Mouse (Mus musculus) myocyte (in vitro differentiated cells): ENCODE measurements around the gene Cmklr1. TPM values are rescaled to one million over a fixed set of nuclear protein-coding genes. Genes with fewer than 3 reads are reported as not detected.

Experiments used
- H3K27me3 ChIP-seq: one replicate; pipeline ENCODE4 v1.6.1; 2011; ENCODE audit not compliant: control insufficient read depth, insufficient read depth, insufficient read length
- H3K36me3 ChIP-seq: one replicate; pipeline ENCODE4 v1.6.1; 2011; ENCODE audit not compliant: control insufficient read depth, insufficient read depth
- H3K4me2 ChIP-seq: one replicate; pipeline ENCODE4 v1.6.1; 2011; ENCODE audit warnings: low read depth, control low read depth
- H3K4me3 ChIP-seq: one replicate; pipeline ENCODE4 v1.5.1; 2011; ENCODE audit warnings: mild to moderate bottlenecking, control low read depth, moderate library complexity
- H3K79me2 ChIP-seq: one replicate; pipeline ENCODE4 v1.6.1; 2011; ENCODE audit not compliant: control insufficient read depth, insufficient read depth
- H3ac ChIP-seq: one replicate; pipeline ENCODE4 v1.6.1; 2011; ENCODE audit not compliant: control insufficient read depth, insufficient read length
- CEBPB ChIP-seq: IDR thresholded peaks from 2 replicates; pipeline ENCODE4 v1.6.1; 2011; ENCODE audit warnings: mild to moderate bottlenecking, moderate library complexity; ENCODE audit not compliant: poor library complexity, insufficient read depth, severe bottlenecking
- E2F4 ChIP-seq: IDR thresholded peaks from one replicate; pipeline ENCODE4 v1.6.1; 2011; ENCODE audit warnings: mild to moderate bottlenecking, control low read depth, moderate library complexity; ENCODE audit not compliant: insufficient read depth
- MAX ChIP-seq: IDR thresholded peaks from one replicate; pipeline ENCODE4 v1.6.1; 2011; ENCODE audit warnings: low read depth, mild to moderate bottlenecking, control low read depth
- MYOD1 ChIP-seq, 3 experiments: IDR thresholded peaks; one replicate each; pipeline ENCODE4 v1.6.1; 2011; ENCODE audit warnings: control low read depth in 2 of 3, low read depth in 2 of 3, mild to moderate bottlenecking in 2 of 3, moderate library complexity in 1 of 3; ENCODE audit not compliant: insufficient read length in 2 of 3, control insufficient read depth in 1 of 3
- MYOG ChIP-seq, 3 experiments: IDR thresholded peaks; one replicate each; pipeline ENCODE4 v1.6.1; 2011; ENCODE audit warnings: control low read depth in 2 of 3, low read depth in 2 of 3, mild to moderate bottlenecking in 2 of 3; ENCODE audit not compliant: insufficient read length in 2 of 3, control insufficient read depth in 1 of 3, insufficient read depth in 1 of 3
- POLR2A ChIP-seq: IDR thresholded peaks from one replicate; pipeline ENCODE4 v1.6.1; 2011; ENCODE audit warnings: low read depth, mild to moderate bottlenecking, control low read depth, moderate library complexity; ENCODE audit not compliant: insufficient read length
- POLR2AphosphoS2 ChIP-seq: IDR thresholded peaks from one replicate; pipeline ENCODE4 v1.6.1; 2011; ENCODE audit warnings: low read depth, control low read depth; ENCODE audit not compliant: insufficient read length
- REST ChIP-seq: IDR thresholded peaks from one replicate; pipeline ENCODE4 v1.6.1; 2011; ENCODE audit warnings: mild to moderate bottlenecking, control low read depth, moderate library complexity; ENCODE audit not compliant: insufficient read depth, insufficient read length
- SRF ChIP-seq: IDR thresholded peaks from one replicate; pipeline ENCODE4 v1.6.1; 2011; ENCODE audit warnings: low read depth; ENCODE audit not compliant: control insufficient read depth, insufficient read length
- TCF12 ChIP-seq: IDR thresholded peaks from one replicate; pipeline ENCODE4 v1.6.1; 2011; ENCODE audit warnings: mild to moderate bottlenecking, control low read depth; ENCODE audit not compliant: poor library complexity, insufficient read depth, severe bottlenecking
- TCF3 ChIP-seq: IDR thresholded peaks from one replicate; pipeline ENCODE4 v1.6.1; 2011; ENCODE audit warnings: low read depth, control low read depth; ENCODE audit not compliant: insufficient read length
- USF1 ChIP-seq: IDR thresholded peaks from one replicate; pipeline ENCODE4 v1.6.1; 2011; ENCODE audit warnings: low read depth, mild to moderate bottlenecking, control low read depth, moderate library complexity
- polyA plus RNA-seq: library from polyadenylated mRNA; unstranded; fragments of >200 nt; fragmentation: generic; extraction: Trizol; gene quantifications from one replicate; pipeline ENCODE4 v1.2.1, GENCODE M21; 2012; ENCODE audit warnings: missing spikeins

Cmklr1 gene
- polyA plus RNA-seq, 1 experiment, result 14.1 TPM

DNA sequence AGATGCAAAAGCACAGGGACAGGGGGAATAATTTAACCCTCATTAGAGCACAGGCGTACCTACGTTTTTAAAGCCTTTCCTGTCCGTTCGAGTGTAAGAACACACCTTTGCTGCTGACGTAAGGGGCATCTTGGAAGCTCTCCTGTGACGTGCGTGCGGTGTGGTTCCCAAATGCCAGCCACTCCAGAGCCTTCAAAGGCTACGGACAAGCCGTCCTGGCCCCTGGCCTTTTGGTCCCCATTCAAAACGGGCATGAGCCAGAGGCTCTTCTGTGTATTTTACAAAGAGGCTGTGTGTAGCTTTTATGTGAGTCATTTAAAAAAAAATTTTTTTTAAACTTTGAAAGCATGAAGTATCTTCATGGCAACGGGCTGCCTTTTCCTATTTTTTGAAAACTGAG is 4.6 kb upstream of the Cmklr1 start:
- H3K4me2 ChIP-seq, result no peak overlapping the region
- TF ChIP-seq CEBPB (no peak), MAX (no peak), MYOD1 (IDR thresholded peaks at IDR 0.05; ENCODE audit: control insufficient read depth in 1 of 3, insufficient read length in 2 of 3, low read depth in 2 of 3) (no peak), POLR2AphosphoS2 (no peak), MYOG (IDR thresholded peaks at IDR 0.05; ENCODE audit: control insufficient read depth in 1 of 3, insufficient read depth in 1 of 3, insufficient read length in 2 of 3, low read depth in 2 of 3) (no peak), POLR2A (no peak), REST (no peak), USF1 (no peak)
- no peaks in the 10 kb centered on the region for H3K36me3 ChIP-seq

DNA sequence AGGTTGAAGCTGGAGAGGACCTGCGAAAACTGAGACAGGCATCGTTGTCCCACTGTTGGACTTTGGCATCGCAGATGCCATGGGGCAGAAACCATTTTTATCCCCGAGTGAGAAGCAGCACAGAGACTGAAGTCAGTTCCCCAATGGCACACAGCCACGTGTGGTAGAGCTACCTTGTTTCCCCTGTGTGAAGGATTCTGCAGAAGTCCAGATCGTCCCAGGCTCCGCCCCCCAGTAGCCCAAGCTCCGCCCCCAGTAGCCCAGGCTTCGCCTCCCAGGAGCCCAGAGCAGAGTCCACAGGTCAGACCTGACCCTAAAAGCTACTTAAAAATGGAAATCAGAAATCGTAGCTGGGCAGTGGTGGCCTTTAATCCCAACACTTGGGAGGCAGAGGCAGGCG is 4.0 kb upstream of the Cmklr1 start:
- TF ChIP-seq MYOG (IDR thresholded peaks at IDR 0.05; ENCODE audit: control insufficient read depth in 1 of 3, insufficient read depth in 1 of 3, insufficient read length in 2 of 3, low read depth in 2 of 3) (no peak), POLR2A (no peak), REST (no peak), MAX (no peak)
- no peak overlapping the region for H3K4me3 ChIP-seq
- H3ac ChIP-seq, result no peak overlapping the region
- H3K27me3 ChIP-seq, result no peaks in the 10 kb centered on the region
- H3K79me2 ChIP-seq, result peaks cover 1% of the 10 kb centered on the region
- H3K36me3 ChIP-seq, result no peaks in the 10 kb centered on the region
- H3K4me2 ChIP-seq, result no peak overlapping the region

More for the DNA sequence above, 4.6 kb upstream of the Cmklr1 start:
- H3ac ChIP-seq, result no peak overlapping the region
- H3K27me3 ChIP-seq, result no peaks in the 10 kb centered on the region
- H3K79me2 ChIP-seq, result no peaks in the 10 kb centered on the region
- no peak overlapping the region for H3K4me3 ChIP-seq

GRCm38 (mm10) chr5:113652215-113652614 is 2.0 kb upstream of the Cmklr1 start:
- peaks cover 7% of the 10 kb centered on the region for H3K79me2 ChIP-seq
- TF ChIP-seq MYOD1 (IDR thresholded peaks at IDR 0.05; ENCODE audit: control insufficient read depth in 1 of 3, insufficient read length in 2 of 3, low read depth in 2 of 3) (no peak), POLR2A (no peak), E2F4 (no peak), TCF3 (no peak), MYOG (IDR thresholded peaks at IDR 0.05; ENCODE audit: control insufficient read depth in 1 of 3, insufficient read depth in 1 of 3, insufficient read length in 2 of 3, low read depth in 2 of 3) (no peak), MAX (no peak), USF1 (no peak), REST (no peak), SRF (no peak), CEBPB (no peak)
- no peak overlapping the region for H3K4me3 ChIP-seq
- no peaks in the 10 kb centered on the region for H3K27me3 ChIP-seq
- no peak overlapping the region for H3K4me2 ChIP-seq
- no peaks in the 10 kb centered on the region for H3K36me3 ChIP-seq
- H3ac ChIP-seq, result no peak overlapping the region

- Histone ChIP-seq H3ac (no peak overlapping the region), H3K27me3 (no peaks in the 10 kb centered on the region), H3K4me2 (peak overlapping the region; percentile 41), H3K4me3 (peak overlapping the region; percentile 29), H3K79me2 (peaks cover 7% of the 10 kb centered on the region), H3K36me3 (no peaks in the 10 kb centered on the region)
- TF ChIP-seq USF1 (no peak), CEBPB (no peak), TCF3 (no peak), POLR2AphosphoS2 (no peak), REST (no peak), MYOD1 (IDR thresholded peaks at IDR 0.05; ENCODE audit: control insufficient read depth in 1 of 3, insufficient read length in 2 of 3, low read depth in 2 of 3) (no peak), MYOG (IDR thresholded peaks at IDR 0.05; ENCODE audit: control insufficient read depth in 1 of 3, insufficient read depth in 1 of 3, insufficient read length in 2 of 3, low read depth in 2 of 3) (no peak)
These were observed 1.5 kb downstream of the Cmklr1 start for GRCm38 (mm10) chr5:113648647-113649211.

GRCm38 (mm10) chr5:113647141-113647540 is 3.1 kb downstream of the Cmklr1 start:
- no peak overlapping the region for H3K4me3 ChIP-seq
- TF ChIP-seq E2F4 (no peak), MYOG (IDR thresholded peaks at IDR 0.05; ENCODE audit: control insufficient read depth in 1 of 3, insufficient read depth in 1 of 3, insufficient read length in 2 of 3, low read depth in 2 of 3) (no peak), MAX (no peak), TCF12 (no peak), TCF3 (no peak), CEBPB (no peak), POLR2AphosphoS2 (no peak), POLR2A (no peak), USF1 (no peak), SRF (no peak), REST (no peak), MYOD1 (IDR thresholded peaks at IDR 0.05; ENCODE audit: control insufficient read depth in 1 of 3, insufficient read length in 2 of 3, low read depth in 2 of 3) (no peak)
- no peak overlapping the region for H3ac ChIP-seq
- H3K27me3 ChIP-seq, result no peaks in the 10 kb centered on the region
- peak overlapping the region; percentile 18 for H3K4me2 ChIP-seq
- peaks cover 7% of the 10 kb centered on the region for H3K79me2 ChIP-seq
- no peaks in the 10 kb centered on the region for H3K36me3 ChIP-seq
